Mouse (Mus musculus): ENCODE results near the gene Gm20715. TPM values are rescaled to one million over a fixed set of nuclear protein-coding genes. Genes with fewer than 3 reads are reported as not detected.
A peak's percentile ranks its signal among the peaks of the same experiment; 100 is the strongest.

The Gm20715 gene
- polyA plus RNA-seq, 1 experiment from 2014 or later: not detected

DNA sequence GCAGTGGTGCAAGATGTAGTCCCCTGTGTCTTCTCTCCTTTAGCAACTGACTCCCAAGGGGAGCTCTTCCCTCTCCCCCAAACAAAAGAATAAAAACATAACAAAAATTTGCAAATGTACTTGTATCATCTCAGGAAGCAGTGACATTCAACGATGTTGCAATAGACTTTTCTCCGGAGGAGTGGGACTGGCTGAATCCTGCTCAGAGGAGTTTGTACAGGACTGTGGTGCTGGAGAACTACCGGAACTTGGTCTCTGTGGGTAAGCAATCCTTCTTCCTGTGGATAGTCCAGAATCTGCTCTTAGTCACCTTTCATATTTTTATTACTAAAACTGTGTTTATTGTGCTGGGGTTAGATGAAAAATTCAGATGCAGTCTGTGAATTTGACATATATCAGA lies 37.1 kb upstream of the Gm20715 start:
- Histone ChIP-seq H3K9me3 (ENCODE audit: control insufficient read depth, low read length) (no peaks in the 10 kb centered on the region), H3K4me1 (ENCODE audit: control insufficient read depth, insufficient read depth, low read length) (no peaks in the 10 kb centered on the region), H3K4me2 (ENCODE audit: low read depth, low read length) (no peak overlapping the region), H3K4me3 (ENCODE audit: low read length) (no peak overlapping the region), H3K27ac (ENCODE audit: low read length) (no peak overlapping the region), H3K36me3 (ENCODE audit: control insufficient read depth, insufficient read depth, low read length) (no peaks in the 10 kb centered on the region), H3K9ac (ENCODE audit: low read depth, low read length) (no peak overlapping the region), H3K27me3 (replicated peaks; ENCODE audit: control insufficient read depth, insufficient read depth, low read length) (no peaks in the 10 kb centered on the region)
- 85% methylated on average over 3 of the region's 3 CpGs for WGBS
- no peak for ATAC-seq

DNA sequence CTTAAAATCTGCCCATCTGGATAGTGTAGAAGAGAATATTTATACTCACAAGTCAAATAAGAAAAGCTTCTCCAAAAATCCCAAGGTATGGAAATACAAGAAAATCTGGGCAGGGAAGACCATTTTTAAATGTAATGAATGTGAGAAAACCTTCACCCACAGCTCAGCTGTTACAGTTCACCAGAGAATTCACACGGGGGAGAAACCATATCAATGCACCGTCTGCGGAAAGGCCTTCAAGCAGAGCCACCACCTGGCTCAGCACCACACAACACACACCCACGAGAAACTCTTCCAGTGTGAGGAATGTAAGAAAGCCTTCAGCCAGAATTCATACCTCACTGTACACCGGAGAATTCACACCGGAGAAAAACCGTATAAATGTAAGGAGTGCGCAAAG lies 31.6 kb upstream of the Gm20715 start:
- 87% methylated on average over 8 of the region's 8 CpGs for WGBS
- Histone ChIP-seq H3K9ac (ENCODE audit: low read depth, low read length) (no peak overlapping the region), H3K27ac (ENCODE audit: low read length) (no peak overlapping the region), H3K27me3 (replicated peaks; ENCODE audit: control insufficient read depth, insufficient read depth, low read length) (no peaks in the 10 kb centered on the region), H3K4me1 (ENCODE audit: control insufficient read depth, insufficient read depth, low read length) (peaks cover 6% of the 10 kb centered on the region; the same call in 1 of the 2 replicates), H3K9me3 (ENCODE audit: control insufficient read depth, low read length) (no peaks in the 10 kb centered on the region), H3K36me3 (ENCODE audit: control insufficient read depth, insufficient read depth, low read length) (no peaks in the 10 kb centered on the region), H3K4me3 (ENCODE audit: low read length) (no peak overlapping the region), H3K4me2 (ENCODE audit: low read depth, low read length) (no peak overlapping the region)
- no peak for ATAC-seq

DNA sequence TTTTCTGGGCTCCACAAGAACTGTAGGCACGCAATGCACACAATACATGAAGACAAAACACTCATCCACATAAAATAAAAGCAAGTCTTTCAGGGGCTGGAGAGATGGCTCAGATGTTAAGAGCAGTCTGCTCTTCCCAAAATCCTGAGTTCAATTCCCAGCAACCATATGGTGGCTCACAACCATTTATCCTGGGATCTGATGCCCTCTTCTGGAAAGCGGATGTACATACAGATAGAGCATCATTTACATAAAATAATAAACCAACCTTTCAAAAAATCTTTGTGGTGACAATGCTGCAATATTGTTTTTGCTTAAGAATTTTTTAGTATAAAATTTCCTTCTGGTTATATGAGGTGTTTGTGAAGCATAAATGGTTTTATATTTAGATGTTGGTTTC lies 28.6 kb upstream of the Gm20715 start:
- H3K27me3 ChIP-seq (replicated peaks; ENCODE audit: control insufficient read depth, insufficient read depth, low read length): no peaks in the 10 kb centered on the region
- no peak overlapping the region for H3K4me2 ChIP-seq (ENCODE audit: low read depth, low read length)
- H3K9me3 ChIP-seq (ENCODE audit: control insufficient read depth, low read length): no peaks in the 10 kb centered on the region
- no peak overlapping the region for H3K9ac ChIP-seq (ENCODE audit: low read depth, low read length)
- 81% methylated on average over 2 of the region's 2 CpGs for WGBS
- H3K27ac ChIP-seq (ENCODE audit: low read length): no peak overlapping the region
- H3K4me1 ChIP-seq (ENCODE audit: control insufficient read depth, insufficient read depth, low read length): peaks cover 10% of the 10 kb centered on the region
- no peaks in the 10 kb centered on the region for H3K36me3 ChIP-seq (ENCODE audit: control insufficient read depth, insufficient read depth, low read length)
- no peak for ATAC-seq
- no peak overlapping the region for H3K4me3 ChIP-seq (ENCODE audit: low read length)

DNA sequence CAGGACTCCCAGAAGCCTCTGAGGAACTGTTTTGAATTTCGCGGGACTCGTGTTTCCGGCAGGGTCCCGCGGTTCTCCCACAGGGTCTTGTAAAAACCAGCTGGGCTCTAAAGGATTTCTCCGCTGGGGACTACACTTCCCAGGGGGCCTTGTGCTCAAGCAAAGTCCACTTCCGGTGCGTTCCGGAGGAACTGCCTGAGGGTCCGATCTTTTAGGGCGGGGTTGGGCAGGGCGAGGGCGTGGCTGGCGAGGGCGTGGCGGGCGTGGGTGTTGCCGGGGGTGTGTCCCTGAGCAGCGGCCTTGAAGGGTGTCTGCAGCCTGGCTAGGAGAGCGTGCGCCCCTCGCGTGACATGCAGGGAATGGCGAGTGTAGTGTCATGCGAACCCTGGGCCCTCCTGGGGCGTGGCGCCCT lies 27.0 kb upstream of the Gm20715 start, which contains the start of gene Zfp28:
Zfp28 (plus strand) TSS at position 252 of the 412 bp plus-strand sequence.
- Histone ChIP-seq H3K36me3 (ENCODE audit: control insufficient read depth, insufficient read depth, low read length) (no peaks in the 10 kb centered on the region), H3K4me1 (ENCODE audit: control insufficient read depth, insufficient read depth, low read length) (peaks cover 10% of the 10 kb centered on the region), H3K9ac (ENCODE audit: low read depth, low read length) (peak within 1 kb of the TSS; percentile 80), H3K27me3 (replicated peaks; ENCODE audit: control insufficient read depth, insufficient read depth, low read length) (no peaks in the 10 kb centered on the region), H3K27ac (ENCODE audit: low read length) (peak within 1 kb of the TSS; percentile 65), H3K4me3 (ENCODE audit: low read length) (peak within 1 kb of the TSS; percentile 69), H3K4me2 (ENCODE audit: low read depth, low read length) (peak within 1 kb of the TSS; percentile 83), H3K9me3 (ENCODE audit: control insufficient read depth, low read length) (no peaks in the 10 kb centered on the region)
- under 1% methylated on average over 28 of the region's 28 CpGs for WGBS
- ATAC-seq: peak; percentile 98

DNA sequence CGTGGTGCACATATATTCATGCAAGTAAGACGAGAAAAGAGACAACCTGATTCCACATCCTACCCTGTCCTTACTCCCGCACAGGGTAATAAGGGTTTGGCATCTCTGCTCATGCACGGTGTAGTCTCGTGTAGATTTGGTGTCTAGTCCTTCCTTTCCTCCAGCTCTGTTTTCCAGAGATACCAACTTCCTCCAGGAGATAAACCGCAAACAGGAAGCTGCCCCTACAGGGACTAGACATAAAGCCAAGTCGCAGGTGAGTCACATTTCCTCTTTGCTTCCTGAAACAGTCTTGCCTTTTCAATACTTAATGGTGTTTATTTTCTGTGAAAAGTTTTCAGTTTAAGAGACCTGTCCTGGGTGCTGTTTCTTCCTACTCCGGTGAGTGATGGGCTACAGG lies 26.1 kb upstream of the Gm20715 start:
- peak overlapping the region; percentile 69 for H3K4me3 ChIP-seq (ENCODE audit: low read length)
- peak overlapping the region; percentile 83 for H3K4me2 ChIP-seq (ENCODE audit: low read depth, low read length)
- 0 out of 2 replicates have a peak, but pooled peaks have one; percentile 0 for ATAC-seq
- H3K9ac ChIP-seq (ENCODE audit: low read depth, low read length): peak overlapping the region; percentile 80
- H3K4me1 ChIP-seq (ENCODE audit: control insufficient read depth, insufficient read depth, low read length): peaks cover 10% of the 10 kb centered on the region
- WGBS: 65% methylated on average over 8 of the region's 8 CpGs
- no peak overlapping the region; the same call in 1 of the 2 replicates for H3K27ac ChIP-seq (ENCODE audit: low read length)
- H3K36me3 ChIP-seq (ENCODE audit: control insufficient read depth, insufficient read depth, low read length): no peaks in the 10 kb centered on the region
- no peaks in the 10 kb centered on the region for H3K27me3 ChIP-seq (replicated peaks; ENCODE audit: control insufficient read depth, insufficient read depth, low read length)
- H3K9me3 ChIP-seq (ENCODE audit: control insufficient read depth, low read length): no peaks in the 10 kb centered on the region

DNA sequence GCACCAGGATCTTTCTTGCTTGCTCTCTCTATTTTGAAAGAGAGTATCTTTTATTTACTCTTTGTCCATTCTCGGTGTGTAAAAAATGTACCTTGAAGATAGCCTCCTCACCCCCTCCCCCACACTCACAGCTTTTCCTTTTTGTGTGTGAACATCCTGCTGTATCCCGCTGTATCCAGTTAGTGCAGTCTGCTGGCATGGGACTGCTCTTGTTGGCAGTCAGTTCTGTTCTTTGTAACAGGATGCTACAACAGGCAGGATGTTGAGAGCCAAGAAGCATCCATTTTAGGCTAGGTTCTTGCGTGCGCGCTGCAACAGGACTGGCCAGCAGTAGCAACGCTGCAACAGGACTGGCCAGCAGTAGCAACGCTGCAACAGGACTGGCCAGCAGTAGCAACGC lies 23.1 kb upstream of the Gm20715 start:
- H3K4me1 ChIP-seq (ENCODE audit: control insufficient read depth, insufficient read depth, low read length): peaks cover 10% of the 10 kb centered on the region
- no peak overlapping the region for H3K27ac ChIP-seq (ENCODE audit: low read length)
- no peak overlapping the region for H3K4me2 ChIP-seq (ENCODE audit: low read depth, low read length)
- H3K4me3 ChIP-seq (ENCODE audit: low read length): no peak overlapping the region
- WGBS: 91% methylated on average over 8 of the region's 8 CpGs
- H3K36me3 ChIP-seq (ENCODE audit: control insufficient read depth, insufficient read depth, low read length): peaks cover 7% of the 10 kb centered on the region; the same call in 1 of the 2 replicates
- no peaks in the 10 kb centered on the region for H3K27me3 ChIP-seq (replicated peaks; ENCODE audit: control insufficient read depth, insufficient read depth, low read length)
- no peak for ATAC-seq
- no peak overlapping the region for H3K9ac ChIP-seq (ENCODE audit: low read depth, low read length)
- H3K9me3 ChIP-seq (ENCODE audit: control insufficient read depth, low read length): no peaks in the 10 kb centered on the region

DNA sequence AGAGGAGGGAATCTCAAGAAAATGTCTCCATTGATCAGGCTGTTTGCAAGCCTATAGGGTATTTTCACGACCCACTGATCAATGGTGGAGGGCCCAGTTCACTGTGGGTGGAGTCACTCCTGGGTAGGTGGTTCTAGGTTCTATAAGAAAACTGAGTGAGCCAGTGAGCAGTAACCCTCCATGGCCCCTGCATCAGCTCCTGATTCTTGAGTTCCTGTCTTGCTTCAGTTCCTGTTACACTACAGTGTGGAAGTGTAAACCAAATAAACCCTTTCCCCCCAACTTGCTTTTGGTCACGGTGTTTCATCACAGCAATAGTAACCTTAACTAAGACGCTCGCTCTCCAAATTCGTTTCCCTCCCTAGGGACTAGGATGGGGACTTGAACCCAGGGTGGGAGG lies 21.1 kb upstream of the Gm20715 start:
- Histone ChIP-seq H3K9me3 (ENCODE audit: control insufficient read depth, low read length) (no peaks in the 10 kb centered on the region), H3K4me2 (ENCODE audit: low read depth, low read length) (no peak overlapping the region), H3K27me3 (replicated peaks; ENCODE audit: control insufficient read depth, insufficient read depth, low read length) (no peaks in the 10 kb centered on the region), H3K27ac (ENCODE audit: low read length) (no peak overlapping the region), H3K4me3 (ENCODE audit: low read length) (no peak overlapping the region), H3K9ac (ENCODE audit: low read depth, low read length) (no peak overlapping the region), H3K36me3 (ENCODE audit: control insufficient read depth, insufficient read depth, low read length) (peaks cover 10% of the 10 kb centered on the region; the same call in 1 of the 2 replicates), H3K4me1 (ENCODE audit: control insufficient read depth, insufficient read depth, low read length) (peaks cover under 1% of the 10 kb centered on the region; the same call in 1 of the 2 replicates)
- WGBS: 84% methylated on average over 5 of the region's 5 CpGs
- ATAC-seq: no peak

DNA sequence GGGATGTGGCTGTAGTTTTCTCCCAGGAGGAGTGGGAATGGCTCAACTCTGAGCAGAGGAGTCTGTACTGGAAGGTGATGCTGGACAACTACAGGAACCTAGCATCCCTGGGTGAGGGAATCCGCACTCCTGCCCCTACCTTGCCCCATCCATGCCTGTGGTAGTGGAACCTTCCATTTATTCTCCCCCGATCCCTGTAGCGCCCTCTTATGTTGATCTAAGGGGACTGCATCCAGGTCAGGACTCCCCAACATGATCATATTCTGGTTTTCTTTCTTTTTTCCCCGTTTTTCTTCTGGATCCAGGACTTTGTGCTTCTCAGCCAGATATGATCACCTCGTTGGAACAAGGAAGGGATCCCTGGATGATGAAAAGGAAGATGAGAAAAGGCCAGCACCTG lies 20.6 kb upstream of the Gm20715 start:
- Histone ChIP-seq H3K27me3 (replicated peaks; ENCODE audit: control insufficient read depth, insufficient read depth, low read length) (no peaks in the 10 kb centered on the region), H3K9me3 (ENCODE audit: control insufficient read depth, low read length) (no peaks in the 10 kb centered on the region), H3K4me1 (ENCODE audit: control insufficient read depth, insufficient read depth, low read length) (no peaks in the 10 kb centered on the region), H3K9ac (ENCODE audit: low read depth, low read length) (no peak overlapping the region), H3K4me3 (ENCODE audit: low read length) (no peak overlapping the region), H3K27ac (ENCODE audit: low read length) (no peak overlapping the region), H3K36me3 (ENCODE audit: control insufficient read depth, insufficient read depth, low read length) (peaks cover 10% of the 10 kb centered on the region; the same call in 1 of the 2 replicates), H3K4me2 (ENCODE audit: low read depth, low read length) (no peak overlapping the region)
- 78% methylated on average over 5 of the region's 5 CpGs for WGBS
- ATAC-seq: no peak

DNA sequence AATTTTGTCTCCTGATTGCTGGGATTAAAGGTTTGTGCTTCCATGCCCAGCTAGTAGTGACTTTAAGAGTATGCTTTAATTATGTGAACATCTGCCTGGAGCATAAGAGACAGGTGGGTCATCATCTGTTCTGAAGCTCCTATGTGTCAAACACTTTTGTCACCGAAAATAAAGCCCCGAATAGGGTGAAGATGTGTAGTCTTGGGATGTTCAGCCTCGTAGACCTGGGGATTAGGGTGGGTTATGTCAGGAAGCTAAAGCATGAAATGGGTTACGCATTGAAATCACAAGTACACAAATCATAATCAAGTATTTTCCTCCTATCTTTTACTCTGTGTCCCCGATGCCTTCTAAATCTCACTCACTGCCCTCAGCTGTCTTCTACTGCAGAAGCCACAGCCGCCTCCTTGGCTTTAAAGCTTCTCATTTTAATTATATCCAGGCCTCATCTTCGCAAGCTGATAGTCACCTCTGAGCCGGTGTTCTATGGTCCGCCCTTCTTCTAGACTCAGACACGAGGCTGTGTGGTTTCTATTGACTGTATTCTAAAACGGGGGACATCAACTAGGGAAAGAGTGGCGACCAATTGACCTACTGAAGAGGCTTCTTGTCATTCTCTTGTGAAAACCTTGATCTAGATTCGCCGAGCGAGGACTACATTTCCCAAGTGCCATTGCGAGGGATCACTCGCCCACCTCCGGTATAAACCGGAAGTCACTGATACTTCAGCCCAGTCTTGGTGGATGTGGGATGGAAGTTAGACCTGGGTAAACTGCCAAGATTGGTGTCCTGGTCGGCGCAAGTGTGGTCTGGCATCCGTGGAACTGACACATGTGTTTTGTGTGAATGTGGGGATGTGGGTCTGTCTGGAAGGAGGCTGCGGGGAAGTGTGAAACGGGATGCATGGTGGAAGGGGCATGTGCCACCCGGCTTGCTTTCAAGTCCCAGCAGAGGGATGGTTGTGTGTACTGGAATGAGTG lies 11.8 kb upstream of the Gm20715 start, which contains the start of gene Smim17:
Smim17 (plus strand) TSS at position 720 of the 980 bp plus-strand sequence.
- no peaks in the 10 kb centered on the region for H3K36me3 ChIP-seq (ENCODE audit: control insufficient read depth, insufficient read depth, low read length)
- peak within 1 kb of the TSS; percentile 66 for H3K9ac ChIP-seq (ENCODE audit: low read depth, low read length)
- H3K4me2 ChIP-seq (ENCODE audit: low read depth, low read length): peak within 1 kb of the TSS; percentile 79
- no peaks in the 10 kb centered on the region for H3K27me3 ChIP-seq (replicated peaks; ENCODE audit: control insufficient read depth, insufficient read depth, low read length)
- H3K9me3 ChIP-seq (ENCODE audit: control insufficient read depth, low read length): no peaks in the 10 kb centered on the region
- H3K4me1 ChIP-seq (ENCODE audit: control insufficient read depth, insufficient read depth, low read length): no peaks in the 10 kb centered on the region
- peak; percentile 90 for ATAC-seq
- H3K4me3 ChIP-seq (ENCODE audit: low read length): peak within 1 kb of the TSS; percentile 60
- 27% methylated on average over 25 of the region's 25 CpGs for WGBS
- H3K27ac ChIP-seq (ENCODE audit: low read length): no peak within 1 kb of the TSS

Measured in intestine, embryonic 16.5 days (tissue).